Mouse (Mus musculus): ENCODE results near the gene Hmgcs2.

DNA sequence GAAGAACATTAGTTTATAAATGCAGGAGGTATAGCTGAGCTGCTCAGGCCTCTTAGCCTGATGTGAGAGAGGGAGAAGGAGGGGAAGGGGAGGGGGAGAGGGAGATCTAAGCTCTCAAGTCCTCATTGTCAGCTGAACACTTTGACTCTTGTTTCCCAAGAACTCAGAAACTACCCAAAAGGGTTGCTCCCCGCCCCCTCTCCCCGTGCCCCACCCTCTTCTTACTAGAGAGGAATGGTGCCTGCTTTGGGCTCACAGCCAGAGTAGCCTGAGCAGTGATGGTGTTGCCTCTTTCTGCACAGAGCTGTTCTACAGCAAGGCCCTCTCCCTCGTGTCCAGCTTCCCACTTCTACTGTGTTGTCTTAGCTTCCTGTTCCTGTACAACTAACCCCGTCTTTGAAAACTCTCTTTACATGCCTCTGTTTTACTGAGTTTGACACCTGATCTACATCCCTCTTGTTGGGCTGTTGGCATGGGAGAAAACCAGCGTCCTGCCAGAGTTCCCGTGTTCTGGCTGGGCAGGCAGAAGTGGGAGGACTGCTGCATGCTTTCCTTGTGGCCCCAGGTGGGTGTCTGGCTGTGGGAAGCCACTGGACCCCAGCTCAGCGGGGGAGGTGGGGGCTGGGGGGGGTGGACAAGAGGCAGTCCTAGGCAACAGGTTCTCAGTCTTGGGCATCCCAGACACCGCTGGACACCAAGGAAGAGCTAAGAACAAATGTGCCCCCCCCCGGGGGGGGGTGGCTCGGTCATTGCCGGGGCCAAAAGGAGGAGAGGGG, 6.4 kb upstream of the Hmgcs2 start:
- TF ChIP-seq POLR2A (IDR thresholded peaks at IDR 0.05; ENCODE audit: insufficient read depth, low read depth, low read length) = no peak
- no peak for TF ChIP-seq CTCF (IDR thresholded peaks at IDR 0.05)
